Mouse (Mus musculus): Measurements from ENCODE around the gene Mapk8ip3. TPM values are rescaled to one million over a fixed set of nuclear protein-coding genes. Genes with fewer than 3 reads are reported as not detected.
A peak's percentile ranks its signal among the peaks of the same experiment; 100 is the strongest.

Gene Mapk8ip3
- polyA plus RNA-seq, 1 experiment from 2014 or later = 36.5 TPM

GRCm38 (mm10) chr17:24861785-24862184 lies 75.0 kb downstream of the Mapk8ip3 start:
- Histone ChIP-seq H3K9me3 (ENCODE audit: control insufficient read depth, low read length) (no peaks in the 10 kb centered on the region), H3K9ac (ENCODE audit: low read length) (no peak overlapping the region), H3K27me3 (ENCODE audit: control insufficient read depth, insufficient read depth, low read length) (no peaks in the 10 kb centered on the region), H3K27ac (ENCODE audit: low read depth, low read length) (no peak overlapping the region), H3K4me1 (ENCODE audit: control insufficient read depth, insufficient read depth, low read length) (no peaks in the 10 kb centered on the region), H3K4me3 (ENCODE audit: low read depth, low read length) (no peak overlapping the region), H3K36me3 (ENCODE audit: control insufficient read depth, insufficient read depth, low read length) (no peaks in the 10 kb centered on the region; the same call in 1 of the 2 replicates), H3K4me2 (no peak overlapping the region)
- WGBS = 89% methylated on average over 3 of the region's 3 CpGs
- ATAC-seq (ENCODE audit: low FRiP score) = no peak
- DNase-seq (ENCODE audit: low spot score, missing footprints) = no peak

DNA sequence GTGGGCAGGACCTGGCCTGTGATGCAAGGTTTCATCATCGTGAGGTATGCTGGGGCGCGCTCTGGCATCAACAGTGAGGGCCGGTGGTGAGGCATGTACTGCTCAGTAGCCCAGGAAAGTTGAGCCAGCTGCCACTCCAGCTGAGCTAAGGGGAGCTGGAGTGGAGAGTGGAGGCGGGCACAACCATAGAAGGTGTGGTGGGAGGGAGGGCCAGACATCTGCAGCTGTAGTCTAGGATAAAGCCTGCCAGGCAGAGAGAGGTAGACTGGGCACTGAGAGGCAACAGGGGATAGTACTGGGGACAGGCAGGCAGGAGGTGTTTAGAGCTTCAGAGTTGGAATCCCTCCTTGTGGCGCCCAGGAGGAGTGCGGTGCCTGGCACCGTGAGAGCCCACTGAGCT lies 76.7 kb downstream of the Mapk8ip3 start:
- ATAC-seq (ENCODE audit: low FRiP score) = no peak
- H3K36me3 ChIP-seq (ENCODE audit: control insufficient read depth, insufficient read depth, low read length) = no peaks in the 10 kb centered on the region; the same call in 1 of the 2 replicates
- WGBS = 90% methylated on average over 8 of the region's 8 CpGs

DNA sequence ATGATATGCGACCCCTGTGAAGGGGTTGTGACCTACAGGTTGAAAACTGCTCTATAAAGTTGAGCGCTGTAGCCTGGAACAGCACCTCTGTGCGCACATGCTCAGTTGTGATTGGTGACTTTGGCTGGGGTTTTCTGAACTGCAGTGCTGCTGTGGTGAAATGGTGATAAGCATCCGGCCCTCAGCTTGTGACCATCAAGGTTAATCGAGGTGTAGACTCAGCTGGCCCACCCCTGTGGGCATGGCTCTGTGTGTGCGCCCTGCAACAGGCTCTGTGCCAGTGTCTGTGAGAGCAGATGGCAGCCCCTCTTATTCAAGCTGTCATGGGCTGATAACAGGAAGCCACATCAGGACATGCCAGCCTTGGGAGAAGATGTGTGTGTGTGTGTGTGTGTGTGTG lies 77.8 kb downstream of the Mapk8ip3 start:
- no peaks in the 10 kb centered on the region; the same call in 1 of the 2 replicates for H3K36me3 ChIP-seq (ENCODE audit: control insufficient read depth, insufficient read depth, low read length)
- ATAC-seq (ENCODE audit: low FRiP score) = no peak

More for the DNA sequence above, 76.7 kb downstream of the Mapk8ip3 start:
- Histone ChIP-seq H3K9ac (ENCODE audit: low read length) (no peak overlapping the region), H3K27ac (ENCODE audit: low read depth, low read length) (no peak overlapping the region), H3K4me2 (no peak overlapping the region), H3K27me3 (ENCODE audit: control insufficient read depth, insufficient read depth, low read length) (no peaks in the 10 kb centered on the region), H3K9me3 (ENCODE audit: control insufficient read depth, low read length) (no peaks in the 10 kb centered on the region), H3K4me1 (ENCODE audit: control insufficient read depth, insufficient read depth, low read length) (no peaks in the 10 kb centered on the region), H3K4me3 (ENCODE audit: low read depth, low read length) (no peak overlapping the region)
- DNase-seq (ENCODE audit: low spot score, missing footprints) = no peak

DNA sequence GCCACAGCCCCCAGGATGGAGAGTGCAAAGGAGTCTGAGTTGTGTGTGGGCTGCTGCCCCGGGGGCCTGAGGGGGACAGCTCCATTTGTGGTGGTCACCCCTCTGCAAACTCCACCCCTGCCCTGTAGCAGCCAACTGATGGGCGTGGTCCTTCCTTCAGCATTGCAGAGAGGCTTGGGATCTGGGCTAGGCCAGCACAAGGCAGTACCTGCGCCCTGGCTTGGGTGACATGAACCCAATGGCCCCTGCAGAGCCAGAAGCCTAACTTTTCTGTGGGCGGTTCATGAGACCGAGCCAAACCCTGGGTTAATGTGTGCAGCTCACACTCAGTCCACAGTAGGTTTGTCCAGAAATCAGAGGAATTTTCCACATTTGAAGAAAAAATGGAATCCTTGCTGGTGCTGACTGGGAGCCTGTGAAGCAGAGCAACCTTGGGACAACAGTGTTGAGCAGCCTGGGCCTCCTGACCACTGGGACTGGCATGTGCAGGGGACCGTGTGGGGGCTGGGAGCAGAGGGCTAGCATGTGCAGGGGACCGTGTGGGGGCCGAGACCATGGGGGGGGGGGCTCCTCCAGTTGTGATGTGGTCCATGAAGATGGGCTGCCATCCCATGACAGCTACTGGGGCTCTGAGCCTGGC lies 78.8 kb downstream of the Mapk8ip3 start:
- no peaks in the 10 kb centered on the region for H3K9me3 ChIP-seq (ENCODE audit: control insufficient read depth, low read length)
- no peak overlapping the region for H3K4me2 ChIP-seq
- no peak for ATAC-seq (ENCODE audit: low FRiP score)
- WGBS = 88% methylated on average over 8 of the region's 8 CpGs
- H3K4me1 ChIP-seq (ENCODE audit: control insufficient read depth, insufficient read depth, low read length) = no peaks in the 10 kb centered on the region
- H3K9ac ChIP-seq (ENCODE audit: low read length) = no peak overlapping the region
- H3K27ac ChIP-seq (ENCODE audit: low read depth, low read length) = no peak overlapping the region
- H3K27me3 ChIP-seq (ENCODE audit: control insufficient read depth, insufficient read depth, low read length) = no peaks in the 10 kb centered on the region
- no peak for DNase-seq (ENCODE audit: low spot score, missing footprints)
- no peak overlapping the region for H3K4me3 ChIP-seq (ENCODE audit: low read depth, low read length)
- no peaks in the 10 kb centered on the region for H3K36me3 ChIP-seq (ENCODE audit: control insufficient read depth, insufficient read depth, low read length)

More for the DNA sequence above, 77.8 kb downstream of the Mapk8ip3 start:
- Histone ChIP-seq H3K9me3 (ENCODE audit: control insufficient read depth, low read length) (no peaks in the 10 kb centered on the region), H3K4me2 (no peak overlapping the region), H3K27me3 (ENCODE audit: control insufficient read depth, insufficient read depth, low read length) (no peaks in the 10 kb centered on the region), H3K27ac (ENCODE audit: low read depth, low read length) (no peak overlapping the region), H3K4me3 (ENCODE audit: low read depth, low read length) (no peak overlapping the region), H3K4me1 (ENCODE audit: control insufficient read depth, insufficient read depth, low read length) (no peaks in the 10 kb centered on the region), H3K9ac (ENCODE audit: low read length) (no peak overlapping the region)
- WGBS = 90% methylated on average over 6 of the region's 6 CpGs
- no peak for DNase-seq (ENCODE audit: low spot score, missing footprints)

DNA sequence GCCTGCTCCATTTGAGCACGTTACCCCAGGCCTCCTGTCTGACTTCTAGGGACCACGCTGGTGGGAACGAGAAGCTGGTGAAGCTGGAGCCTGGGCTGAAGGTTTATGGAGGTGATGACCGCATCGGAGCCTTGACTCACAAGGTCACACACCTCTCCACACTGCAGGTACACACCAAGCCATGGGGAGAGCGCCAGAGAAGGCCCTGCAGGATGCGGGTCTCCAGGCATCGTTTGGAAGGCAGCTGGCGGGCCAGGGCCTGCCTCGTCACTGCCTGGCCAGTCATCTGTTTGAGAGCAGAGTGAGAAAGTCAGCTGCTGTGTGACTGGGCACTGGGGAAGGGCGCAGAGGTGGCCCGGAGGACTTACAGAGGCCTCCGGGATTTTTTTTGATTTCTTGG lies 80.2 kb downstream of the Mapk8ip3 start:
- H3K4me1 ChIP-seq (ENCODE audit: control insufficient read depth, insufficient read depth, low read length) = no peaks in the 10 kb centered on the region
- DNase-seq (ENCODE audit: low spot score, missing footprints) (no peak), ATAC-seq (ENCODE audit: low FRiP score) (no peak)
- 90% methylated on average over 13 of the region's 13 CpGs for WGBS
- H3K27ac ChIP-seq (ENCODE audit: low read depth, low read length) = no peak overlapping the region
- no peak overlapping the region for H3K4me2 ChIP-seq
- H3K4me3 ChIP-seq (ENCODE audit: low read depth, low read length) = no peak overlapping the region
- no peak overlapping the region for H3K9ac ChIP-seq (ENCODE audit: low read length)
- no peaks in the 10 kb centered on the region for H3K36me3 ChIP-seq (ENCODE audit: control insufficient read depth, insufficient read depth, low read length)
- no peaks in the 10 kb centered on the region for H3K9me3 ChIP-seq (ENCODE audit: control insufficient read depth, low read length)
- H3K27me3 ChIP-seq (ENCODE audit: control insufficient read depth, insufficient read depth, low read length) = no peaks in the 10 kb centered on the region; the same call in 1 of the 2 replicates

GRCm38 (mm10) chr17:24855838-24856464 lies 80.8 kb downstream of the Mapk8ip3 start:
- WGBS = 82% methylated on average over 3 of the region's 3 CpGs
- ATAC-seq (ENCODE audit: low FRiP score) = no peak
- no peaks in the 10 kb centered on the region for H3K36me3 ChIP-seq (ENCODE audit: control insufficient read depth, insufficient read depth, low read length)

GRCm38 (mm10) chr17:24851381-24852125 lies 85.2 kb downstream of the Mapk8ip3 start:
- Histone ChIP-seq H3K4me1 (ENCODE audit: control insufficient read depth, insufficient read depth, low read length) (peaks cover 4% of the 10 kb centered on the region; the same call in 1 of the 2 replicates), H3K9me3 (ENCODE audit: control insufficient read depth, low read length) (no peaks in the 10 kb centered on the region), H3K36me3 (ENCODE audit: control insufficient read depth, insufficient read depth, low read length) (no peaks in the 10 kb centered on the region), H3K27ac (ENCODE audit: low read depth, low read length) (no peak overlapping the region), H3K9ac (ENCODE audit: low read length) (no peak overlapping the region), H3K4me3 (ENCODE audit: low read depth, low read length) (no peak overlapping the region), H3K4me2 (peak overlapping the region; percentile 72), H3K27me3 (ENCODE audit: control insufficient read depth, insufficient read depth, low read length) (no peaks in the 10 kb centered on the region; the same call in 1 of the 2 replicates)
- DNase-seq (ENCODE audit: low spot score, missing footprints) (no peak), ATAC-seq (ENCODE audit: low FRiP score) (no peak)
- WGBS = 77% methylated on average over 10 of the region's 10 CpGs

More at GRCm38 (mm10) chr17:24855838-24856464, 80.8 kb downstream of the Mapk8ip3 start:
- H3K9ac ChIP-seq (ENCODE audit: low read length) = no peak overlapping the region
- H3K4me3 ChIP-seq (ENCODE audit: low read depth, low read length) = no peak overlapping the region
- DNase-seq (ENCODE audit: low spot score, missing footprints) = no peak
- H3K27me3 ChIP-seq (ENCODE audit: control insufficient read depth, insufficient read depth, low read length) = no peaks in the 10 kb centered on the region; the same call in 1 of the 2 replicates
- no peak overlapping the region for H3K27ac ChIP-seq (ENCODE audit: low read depth, low read length)
- no peaks in the 10 kb centered on the region for H3K4me1 ChIP-seq (ENCODE audit: control insufficient read depth, insufficient read depth, low read length)
- no peak overlapping the region for H3K4me2 ChIP-seq
- H3K9me3 ChIP-seq (ENCODE audit: control insufficient read depth, low read length) = no peaks in the 10 kb centered on the region

- 0 out of 2 replicates have a peak overlapping the region, but pooled peaks have one; percentile 73 for H3K27ac ChIP-seq (ENCODE audit: low read depth, low read length)
- 1% methylated on average over 20 of the region's 20 CpGs for WGBS
- ATAC-seq (ENCODE audit: low FRiP score) (no peak), DNase-seq (ENCODE audit: low spot score, missing footprints) (no peak)
- peak overlapping the region; percentile 72 for H3K4me2 ChIP-seq
- H3K4me3 ChIP-seq (ENCODE audit: low read depth, low read length) = peak overlapping the region; percentile 76
- H3K4me1 ChIP-seq (ENCODE audit: control insufficient read depth, insufficient read depth, low read length) = peaks cover 4% of the 10 kb centered on the region; the same call in 1 of the 2 replicates
- peak overlapping the region; percentile 70 for H3K9ac ChIP-seq (ENCODE audit: low read length)
- H3K27me3 ChIP-seq (ENCODE audit: control insufficient read depth, insufficient read depth, low read length) = no peaks in the 10 kb centered on the region; the same call in 1 of the 2 replicates
- H3K9me3 ChIP-seq (ENCODE audit: control insufficient read depth, low read length) = no peaks in the 10 kb centered on the region
- H3K36me3 ChIP-seq (ENCODE audit: control insufficient read depth, insufficient read depth, low read length) = no peaks in the 10 kb centered on the region
These were observed 86.0 kb downstream of the Mapk8ip3 start for GRCm38 (mm10) chr17:24850773-24851127.

All from midbrain, embryonic 11.5 days (tissue).